Mouse (Mus musculus) bone marrow macrophage, adult 2 months (primary cell): ENCODE results near the gene Atp10a.

Source experiments
- CTCF ChIP-seq: IDR thresholded peaks from 2 replicates; pipeline ENCODE4 v1.5.1; 2012; ENCODE audit warnings: low read depth, mild to moderate bottlenecking, low read length, moderate library complexity
- POLR2A ChIP-seq: IDR thresholded peaks from 2 replicates; pipeline ENCODE4 v1.6.1; 2012; ENCODE audit warnings: mild to moderate bottlenecking, low read depth, low read length, borderline replicate concordance

DNA sequence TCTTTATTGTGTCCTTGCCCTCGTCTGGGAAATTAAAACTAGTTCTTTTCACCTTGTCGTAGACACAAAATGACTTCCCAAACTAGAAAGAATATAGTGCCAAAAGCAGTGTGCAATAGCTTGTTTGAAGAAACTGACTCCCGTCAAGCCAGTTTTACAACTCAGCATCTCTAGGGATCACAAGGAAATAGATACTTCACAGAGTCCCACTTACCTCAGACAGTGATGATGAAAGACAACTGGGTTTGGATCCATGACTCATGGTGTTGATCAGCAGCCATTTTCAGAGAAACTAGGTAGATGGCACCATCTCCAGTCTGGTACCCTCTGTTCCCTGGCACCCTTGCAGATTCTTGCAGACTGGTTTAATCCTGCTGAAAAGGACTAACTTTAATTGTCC lies 53.3 kb downstream of the Atp10a start:
- TF ChIP-seq POLR2A (no peak), CTCF (no peak)
